Mouse (Mus musculus) 3T3-L1 (cell line): ENCODE results near the gene Ing4.

ENCODE experiments used
- DNase-seq: peaks from one replicate; pipeline ENCODE4 v3.0.0-alpha.2; 2015; ENCODE audit warnings: low read depth, low spot score

Gene Ing4

GRCm38 (mm10) chr6:125090341-125091085 lies 51.0 kb downstream of the Ing4 start:
- no peak for DNase-seq

- no peak for DNase-seq
These were observed 52.8 kb downstream of the Ing4 start for GRCm38 (mm10) chr6:125092372-125092771.

- DNase-seq = no peak
These were observed 55.3 kb downstream of the Ing4 start for GRCm38 (mm10) chr6:125094843-125095242.

- peak; percentile 93 for DNase-seq
These were observed 56.1 kb downstream of the Ing4 start, which contains the start of gene Chd4 for GRCm38 (mm10) chr6:125095391-125096278. Chd4 (plus strand) TSS chr6:125095981.

- no peak for DNase-seq
These were observed 56.7 kb downstream of the Ing4 start for GRCm38 (mm10) chr6:125096279-125096596.

GRCm38 (mm10) chr6:125096597-125097345 lies 57.2 kb downstream of the Ing4 start:
- DNase-seq = peak; percentile 57

GRCm38 (mm10) chr6:125097346-125097689 lies 57.8 kb downstream of the Ing4 start:
- peak; percentile 44 for DNase-seq

GRCm38 (mm10) chr6:125097951-125098350 lies 58.4 kb downstream of the Ing4 start:
- no peak for DNase-seq

GRCm38 (mm10) chr6:125098513-125098912 lies 59.0 kb downstream of the Ing4 start:
- no peak for DNase-seq
